Mouse (Mus musculus) ovary, postnatal 14 days (tissue): ENCODE results near the gene Ace.

Source experiments
- DNase-seq: peaks from one replicate; pipeline ENCODE4 v3.0.0; 2022; ENCODE audit warnings: low spot score

Ace gene

DNA sequence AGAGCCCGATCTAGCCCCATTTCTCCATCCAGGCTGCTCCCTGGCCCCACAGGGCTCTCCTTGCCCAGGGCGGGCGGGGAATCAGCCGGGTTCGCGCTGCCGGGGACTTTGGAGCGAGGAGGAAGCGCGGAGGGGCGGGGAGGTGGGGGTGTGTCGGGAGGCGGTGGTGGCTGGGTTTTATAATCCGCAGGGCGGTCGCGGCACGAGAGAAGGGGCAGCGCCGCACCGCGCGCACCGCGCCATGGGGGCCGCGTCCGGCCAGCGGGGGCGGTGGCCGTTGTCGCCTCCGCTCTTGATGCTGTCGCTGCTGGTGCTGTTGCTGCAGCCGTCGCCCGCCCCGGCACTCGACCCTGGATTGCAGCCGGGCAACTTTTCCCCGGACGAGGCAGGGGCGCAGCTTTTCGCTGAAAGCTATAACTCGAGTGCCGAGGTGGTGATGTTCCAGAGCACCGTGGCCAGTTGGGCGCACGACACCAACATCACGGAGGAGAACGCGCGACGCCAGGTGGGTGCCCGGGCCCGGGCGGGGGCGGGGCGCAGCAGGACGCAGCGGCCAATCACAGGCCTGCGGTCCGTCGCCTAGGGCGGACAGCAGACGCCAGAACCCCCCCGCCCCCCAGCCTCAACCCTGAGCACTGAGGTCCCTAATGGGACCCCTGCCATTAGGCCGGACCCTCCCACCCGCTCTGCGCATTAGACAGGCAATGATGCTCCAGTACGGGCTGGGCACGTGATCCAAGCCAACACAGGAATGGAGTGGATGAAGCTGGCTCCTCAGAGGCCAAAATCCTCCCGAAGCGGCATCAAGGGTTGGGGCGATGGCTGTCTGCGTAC is at the start of gene Ace:
Ace (plus strand) TSS at position 205 of the 834 bp plus-strand sequence.
- DNase-seq, result no peak

DNA sequence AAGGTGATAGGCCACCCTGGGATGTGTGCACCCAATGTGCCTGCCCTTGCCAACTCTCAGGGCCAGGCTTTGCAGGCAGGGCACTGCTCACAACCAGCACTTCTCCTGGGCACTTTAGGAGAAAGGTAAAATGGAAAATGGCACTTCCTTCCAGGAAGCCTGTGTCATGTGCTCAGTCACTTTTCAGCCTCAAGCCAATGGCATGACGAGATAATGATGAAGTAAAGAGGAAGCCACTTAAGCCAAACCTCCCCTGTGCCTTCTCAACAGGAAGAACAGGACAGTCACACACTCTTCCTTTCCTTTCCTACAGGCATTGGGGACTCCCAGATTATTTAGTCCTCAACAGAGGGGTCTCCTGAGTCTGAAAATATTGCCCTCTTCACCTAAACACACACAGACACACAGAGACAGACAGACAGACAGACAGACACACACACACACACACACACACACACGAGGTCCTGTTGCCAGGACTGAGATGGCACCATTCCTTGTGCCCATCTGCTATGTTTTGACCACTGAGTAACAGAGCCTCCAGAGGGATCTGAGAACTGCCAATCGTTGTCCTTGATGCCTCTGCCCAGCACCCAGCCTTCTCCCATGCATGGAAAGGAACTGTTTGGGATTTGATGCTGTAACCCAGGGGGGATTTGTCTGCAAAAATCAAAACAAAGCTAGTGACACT is 47.5 kb upstream of the Ace start:
- no peak for DNase-seq

DNA sequence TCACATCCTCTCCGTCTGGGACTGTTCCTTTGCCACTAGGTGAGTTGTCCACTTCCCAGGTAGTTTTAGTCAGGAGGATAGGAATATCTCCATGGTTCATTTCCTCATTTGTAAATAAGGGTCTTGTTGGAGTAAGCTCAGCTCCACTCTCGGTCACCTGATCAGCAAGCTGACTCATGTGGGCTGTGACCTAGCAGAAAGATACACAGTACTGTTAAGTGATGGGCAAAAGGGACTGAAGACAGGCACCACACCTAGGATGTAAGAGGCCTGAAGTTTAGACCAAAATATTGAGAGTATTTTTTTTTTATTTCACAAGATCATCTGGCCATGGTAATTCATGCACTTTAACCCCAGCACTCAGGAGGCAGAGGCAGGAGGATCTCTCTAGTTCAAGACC is 46.9 kb upstream of the Ace start:
- DNase-seq, result no peak

DNA sequence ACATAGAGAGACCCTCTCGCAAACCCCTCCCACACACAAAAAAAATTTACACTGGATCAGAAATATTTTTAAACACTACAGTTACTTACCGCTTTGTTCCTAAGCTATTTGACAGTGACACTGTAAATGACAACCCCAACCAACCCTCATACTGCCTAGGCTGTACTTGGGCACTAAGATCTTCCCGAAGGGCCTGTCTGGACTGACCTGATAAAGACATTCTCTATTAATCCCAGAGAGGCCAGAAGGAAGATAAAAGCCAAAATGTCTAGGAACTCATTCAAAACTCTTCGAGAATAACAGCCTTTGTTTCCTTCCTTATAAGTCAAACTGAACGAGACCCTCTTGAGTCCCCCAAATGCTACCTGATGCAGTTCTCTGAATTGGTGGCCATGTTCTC is 46.5 kb upstream of the Ace start:
- DNase-seq, result no peak

DNA sequence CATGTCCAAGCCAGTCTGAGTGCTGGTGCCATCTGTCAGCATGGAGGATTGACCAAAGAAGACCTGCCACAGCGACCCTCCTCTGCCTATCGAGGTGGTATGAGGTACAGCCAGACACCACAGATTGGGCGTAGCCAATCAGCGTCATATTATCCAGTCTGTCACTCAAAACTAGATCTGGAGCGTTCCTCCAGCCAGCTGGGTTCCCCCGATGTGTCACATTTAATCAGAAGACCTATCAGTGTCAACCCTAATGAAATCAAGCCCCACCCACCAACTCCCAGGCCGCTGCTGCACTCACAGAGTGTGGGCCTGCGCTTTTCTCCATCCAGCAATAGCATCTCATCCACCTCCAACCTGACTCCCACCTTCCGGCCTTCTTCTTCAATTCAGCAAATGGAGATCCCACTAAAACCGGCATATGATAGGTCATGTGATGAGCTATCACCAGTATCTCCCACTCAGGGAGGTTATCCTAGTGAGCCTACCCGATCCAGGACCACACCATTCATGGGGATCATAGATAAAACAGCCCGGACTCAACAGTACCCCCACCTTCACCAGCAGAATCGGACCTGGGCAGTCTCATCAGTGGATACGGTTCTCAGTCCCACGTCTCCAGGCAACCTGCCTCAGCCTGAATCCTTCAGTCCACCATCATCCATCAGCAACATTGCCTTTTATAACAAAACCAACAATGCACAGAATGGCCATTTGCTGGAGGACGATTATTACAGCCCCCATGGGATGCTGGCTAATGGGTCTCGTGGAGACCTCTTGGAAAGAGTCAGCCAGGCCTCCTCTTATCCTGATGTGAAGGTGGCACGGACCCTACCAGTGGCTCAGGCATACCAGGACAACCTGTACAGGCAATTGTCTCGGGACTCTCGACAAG is 44.7 kb upstream of the Ace start:
- no peak for DNase-seq

DNA sequence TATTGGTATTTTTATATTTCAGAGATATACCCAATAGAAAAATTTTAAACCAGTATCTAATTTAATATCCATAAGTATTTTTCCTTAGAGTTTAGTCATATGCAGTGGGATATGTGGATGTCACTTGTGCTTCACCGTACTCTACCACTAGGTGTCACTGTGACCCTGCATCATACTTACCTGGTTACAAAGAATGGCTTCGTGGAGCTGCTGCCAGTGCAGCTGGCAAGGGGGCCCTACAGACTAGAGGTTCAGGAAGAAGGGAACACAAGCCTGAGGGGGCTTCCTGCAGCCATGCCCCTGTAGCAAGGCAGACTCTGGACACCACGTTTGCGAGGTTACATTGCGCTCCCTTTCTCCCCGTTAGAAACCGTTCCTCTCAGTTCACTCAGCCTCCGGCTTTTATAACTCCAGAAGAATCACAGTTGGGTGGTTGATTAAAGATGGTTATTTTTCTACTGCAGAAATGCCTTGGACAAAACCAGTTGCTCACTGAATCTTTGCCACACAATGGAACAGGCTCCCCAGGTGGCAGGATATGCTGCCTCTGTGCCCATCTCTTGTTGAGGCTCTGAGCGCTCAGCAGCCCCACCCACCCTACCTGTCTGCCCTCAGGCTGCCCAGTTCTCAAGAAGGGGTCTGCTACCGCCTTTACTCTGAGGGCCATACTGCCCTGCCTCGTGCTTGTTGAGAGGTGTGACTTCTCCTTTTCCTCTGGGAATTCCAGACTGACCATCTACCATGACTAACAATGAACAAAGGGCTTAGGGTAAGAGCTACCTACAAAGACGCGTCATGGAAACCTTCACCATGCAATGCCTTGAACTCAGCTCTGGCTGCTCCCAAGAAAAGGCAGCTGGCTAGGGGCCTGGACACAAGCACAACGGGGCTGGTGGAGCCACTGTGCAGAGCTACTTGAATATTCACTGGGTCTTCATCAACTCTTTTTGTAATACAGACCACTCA is 40.4 kb upstream of the Ace start:
- DNase-seq, result peak; percentile 57

DNA sequence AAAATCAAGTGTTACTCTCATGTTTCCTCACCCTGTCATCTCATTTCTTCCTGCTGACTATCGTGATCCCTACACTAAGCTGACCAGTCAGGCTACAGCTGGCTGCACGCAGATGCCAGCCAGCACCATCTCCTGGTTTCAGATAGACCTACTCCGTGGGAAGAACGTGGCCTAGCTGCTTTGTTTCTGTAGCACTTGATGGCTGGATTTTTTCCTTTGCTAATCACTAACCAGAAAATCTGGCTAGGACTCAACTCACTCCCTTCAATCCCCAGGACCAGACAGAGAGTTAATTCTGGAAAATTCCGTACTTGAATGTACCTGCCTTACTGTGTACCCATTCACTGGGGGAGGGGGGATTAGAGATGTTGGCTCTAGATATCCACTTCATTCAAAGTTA is 39.6 kb upstream of the Ace start:
- no peak for DNase-seq

DNA sequence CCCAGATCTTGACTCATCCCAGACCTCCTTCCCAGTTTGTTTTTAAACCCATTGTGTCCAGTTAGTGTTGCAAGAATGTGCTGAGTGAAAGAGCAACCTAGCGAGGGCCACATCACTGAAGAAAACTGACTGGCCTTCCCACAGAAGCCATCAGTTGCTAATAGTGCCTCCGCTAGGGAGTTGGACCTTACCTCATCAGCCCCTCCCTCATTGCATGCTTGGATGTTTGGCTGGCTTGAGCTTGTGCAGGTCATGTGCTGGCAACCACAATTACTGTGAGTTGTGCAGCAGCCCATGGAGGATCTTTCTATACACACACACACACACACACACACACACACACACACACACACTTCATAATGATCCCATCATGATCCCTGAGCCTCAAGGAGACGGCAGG is 36.4 kb upstream of the Ace start:
- DNase-seq, result no peak

DNA sequence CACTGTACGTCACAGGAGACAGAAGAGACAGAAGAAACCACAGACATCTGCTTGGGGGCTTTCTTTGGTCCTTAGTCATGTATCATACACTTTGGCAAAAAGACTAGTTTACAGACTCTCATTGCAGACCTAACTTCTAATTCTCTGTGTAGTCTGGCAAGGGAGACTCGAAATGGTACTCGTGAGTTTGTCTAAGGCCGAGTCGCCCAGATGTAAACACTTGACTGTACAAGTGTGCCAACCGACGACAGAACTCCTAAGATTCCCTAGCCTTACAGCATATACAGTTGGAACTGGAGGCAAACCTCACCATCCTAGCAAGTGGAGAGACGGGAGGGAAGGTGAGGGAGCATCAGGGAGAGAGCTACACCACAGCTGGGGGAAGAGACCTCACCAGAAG is 34.0 kb upstream of the Ace start:
- DNase-seq, result no peak

DNA sequence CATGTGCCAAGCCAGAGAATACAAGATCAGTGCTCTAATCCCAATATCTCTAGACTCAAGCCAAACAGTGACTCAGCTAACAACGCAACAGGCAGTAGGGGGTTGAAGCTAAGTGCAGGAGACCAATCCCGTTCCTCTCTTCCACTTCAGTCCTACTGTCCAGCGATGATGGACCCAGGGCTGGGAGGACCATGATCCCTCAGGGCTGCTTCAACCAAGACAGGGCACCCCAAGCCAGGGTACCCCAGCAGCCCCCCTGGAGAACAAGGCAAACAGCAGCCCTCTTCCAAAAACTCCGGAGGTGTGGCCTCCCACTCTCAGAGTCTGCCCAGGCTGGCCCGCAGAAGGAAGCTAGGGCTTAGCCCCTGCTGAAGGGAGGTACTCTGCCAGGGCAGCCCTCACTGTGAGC is 33.4 kb upstream of the Ace start:
- no peak for DNase-seq

DNA sequence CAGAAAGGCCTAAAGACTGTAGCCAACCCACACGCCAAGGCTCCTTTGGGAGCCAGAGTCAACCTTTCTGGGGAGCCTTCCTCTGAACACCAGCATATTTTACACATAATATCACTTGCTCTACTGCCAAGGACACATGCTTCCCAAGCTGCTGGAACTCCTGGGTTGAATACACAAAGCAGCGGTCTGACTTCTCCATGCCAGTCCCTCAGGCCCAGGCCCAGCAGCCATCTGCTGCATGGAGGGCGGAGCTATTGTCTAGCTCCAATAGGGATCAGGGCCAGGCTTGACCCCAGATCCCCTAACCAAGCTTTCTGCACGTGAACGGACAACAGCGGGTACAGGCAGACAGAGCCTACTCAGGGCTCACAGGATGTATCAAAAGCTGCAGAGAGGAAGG is 32.9 kb upstream of the Ace start:
- no peak for DNase-seq

DNA sequence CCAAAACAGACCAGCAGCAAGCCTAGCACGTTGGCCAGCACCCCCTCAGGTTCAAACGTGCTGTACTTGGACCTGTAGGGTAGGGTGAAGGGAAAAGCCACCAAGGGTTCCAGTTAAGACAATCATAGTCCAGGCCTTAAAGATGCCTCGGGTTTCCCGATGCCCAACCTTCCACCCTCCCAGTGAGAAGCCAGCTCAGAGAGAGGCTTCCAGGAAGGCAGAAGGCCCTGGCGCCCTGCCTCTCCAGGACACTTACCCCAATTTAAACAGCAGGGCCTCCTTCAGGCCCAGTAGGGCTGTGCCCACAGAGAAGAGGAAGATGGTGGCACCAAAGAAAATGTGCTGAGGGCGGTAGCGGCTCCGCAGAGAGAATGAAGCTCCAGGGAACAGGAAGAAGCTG is 32.2 kb upstream of the Ace start:
- DNase-seq, result no peak

DNA sequence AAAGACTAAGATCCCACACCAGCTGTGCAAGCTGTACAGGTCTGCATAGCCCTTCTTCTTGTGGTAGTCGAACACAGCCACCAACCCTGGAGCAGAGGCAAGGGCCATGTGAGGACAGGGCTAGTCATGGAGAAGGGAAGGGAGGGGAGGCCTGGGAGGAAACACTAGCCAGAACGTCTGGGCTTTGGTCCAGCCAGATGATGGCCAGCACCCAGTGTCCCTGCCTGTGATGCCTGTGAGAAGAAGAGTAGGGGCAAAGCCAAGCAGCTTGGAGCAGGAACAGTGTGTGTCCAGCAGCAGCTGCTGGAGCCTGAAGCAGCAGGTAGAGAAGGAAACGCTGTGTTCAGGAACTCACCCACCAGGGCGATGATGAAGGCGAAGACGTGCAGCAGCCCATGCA is 31.5 kb upstream of the Ace start:
- DNase-seq, result peak; percentile 41

DNA sequence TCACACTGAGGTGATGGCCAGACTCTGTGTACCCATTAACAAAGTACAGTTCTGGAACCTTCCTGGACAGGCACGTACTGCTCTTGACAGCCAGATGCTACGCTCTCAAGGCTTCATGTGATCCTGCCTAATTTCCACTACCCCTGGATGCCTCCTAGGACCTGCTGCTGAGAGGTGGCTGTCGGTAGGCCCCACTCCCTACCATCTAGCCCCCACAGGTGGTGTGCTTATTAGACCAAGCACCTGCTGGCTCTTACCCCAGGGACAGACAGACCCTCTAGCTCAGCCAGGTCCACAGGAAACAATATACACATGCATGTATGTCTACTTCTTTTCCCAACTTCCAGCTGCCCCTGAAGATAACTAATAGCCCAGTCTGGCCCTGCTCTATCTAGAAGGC is 30.8 kb upstream of the Ace start:
- DNase-seq, result no peak

DNA sequence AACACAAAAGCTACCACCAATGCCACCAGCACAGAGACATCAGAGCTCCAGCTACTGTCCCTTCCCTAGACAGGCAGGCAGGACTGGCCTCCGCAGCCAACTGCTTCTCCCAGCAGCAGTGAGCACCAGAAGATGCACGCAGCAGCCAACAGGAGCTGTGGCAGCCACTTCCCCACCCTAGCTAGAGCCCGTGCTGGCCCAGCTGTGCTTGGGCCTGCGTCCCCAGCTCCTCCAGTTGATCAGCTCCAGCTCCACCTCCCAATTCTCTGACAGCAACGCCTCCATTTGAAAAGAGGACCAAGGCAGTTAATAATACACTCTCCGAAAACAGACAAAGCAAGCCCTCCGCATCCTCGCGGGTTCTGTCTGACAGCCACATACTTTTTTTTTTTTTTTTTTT is 29.0 kb upstream of the Ace start:
- no peak for DNase-seq

DNA sequence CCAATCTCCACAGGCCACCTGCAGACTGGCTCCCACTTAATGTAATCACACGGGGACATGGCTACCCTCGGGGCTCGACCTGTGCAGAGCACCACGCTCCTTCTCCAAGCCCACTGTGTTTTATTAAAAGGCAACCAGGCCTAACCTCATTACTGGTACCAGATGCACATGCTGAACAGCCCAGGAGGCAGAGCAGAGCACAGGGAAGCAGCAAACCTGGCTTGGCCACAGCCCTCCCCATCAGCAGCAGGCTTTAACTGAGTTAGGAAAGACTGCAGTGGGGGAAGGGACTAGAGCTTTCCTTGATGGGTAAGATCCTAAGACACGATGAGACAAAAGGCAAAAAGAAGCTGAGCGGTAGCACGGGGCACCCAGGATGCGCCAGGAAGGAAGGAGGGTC is 25.8 kb upstream of the Ace start:
- no peak for DNase-seq

DNA sequence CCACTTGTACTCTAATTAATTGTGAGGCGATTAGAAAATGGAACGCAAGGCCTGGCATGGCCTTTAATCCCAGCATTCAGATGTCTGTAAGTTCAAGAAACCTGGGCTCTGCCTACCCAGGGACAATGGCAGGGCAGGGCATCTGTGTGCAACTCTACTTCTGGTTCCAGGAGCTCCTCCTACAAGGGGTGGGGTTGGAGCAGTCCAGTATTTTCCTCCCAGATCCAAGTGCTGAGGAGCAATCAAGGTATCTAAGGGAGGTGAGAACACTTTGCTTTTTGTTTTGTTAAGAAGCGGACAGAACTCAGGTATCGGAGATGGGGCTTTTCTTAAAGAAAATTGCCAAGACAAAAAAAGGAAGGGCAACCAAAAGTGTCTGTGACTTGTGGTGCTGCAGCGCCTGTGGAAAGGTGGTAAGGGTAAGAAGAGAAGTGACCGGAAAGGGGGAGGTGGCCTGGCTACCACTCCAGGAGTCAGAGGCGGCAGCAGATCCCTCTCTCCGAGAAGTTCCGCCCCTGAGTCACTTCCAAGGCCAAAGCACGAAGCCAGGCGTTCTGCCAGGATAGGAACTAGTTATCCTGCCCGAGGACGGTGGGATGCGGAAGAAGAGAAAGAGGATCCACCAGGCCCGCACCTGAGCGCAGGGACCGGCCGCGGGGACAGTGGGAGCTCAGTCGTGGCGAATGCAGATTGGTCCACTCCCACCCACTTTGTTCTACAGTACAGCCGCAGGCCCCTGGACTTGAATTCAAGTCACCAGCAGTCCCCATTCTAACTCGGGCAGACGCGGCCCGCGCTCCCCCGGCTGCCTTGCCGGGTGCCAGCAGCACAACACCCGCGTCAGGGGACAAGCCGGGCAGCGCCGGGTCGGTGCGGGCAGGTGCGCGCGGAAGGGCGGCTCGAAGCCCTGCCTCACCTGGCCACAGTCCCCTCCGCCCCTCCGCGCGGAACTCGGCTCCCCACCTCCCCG is 24.3 kb upstream of the Ace start:
- DNase-seq, result peak; percentile 43

DNA sequence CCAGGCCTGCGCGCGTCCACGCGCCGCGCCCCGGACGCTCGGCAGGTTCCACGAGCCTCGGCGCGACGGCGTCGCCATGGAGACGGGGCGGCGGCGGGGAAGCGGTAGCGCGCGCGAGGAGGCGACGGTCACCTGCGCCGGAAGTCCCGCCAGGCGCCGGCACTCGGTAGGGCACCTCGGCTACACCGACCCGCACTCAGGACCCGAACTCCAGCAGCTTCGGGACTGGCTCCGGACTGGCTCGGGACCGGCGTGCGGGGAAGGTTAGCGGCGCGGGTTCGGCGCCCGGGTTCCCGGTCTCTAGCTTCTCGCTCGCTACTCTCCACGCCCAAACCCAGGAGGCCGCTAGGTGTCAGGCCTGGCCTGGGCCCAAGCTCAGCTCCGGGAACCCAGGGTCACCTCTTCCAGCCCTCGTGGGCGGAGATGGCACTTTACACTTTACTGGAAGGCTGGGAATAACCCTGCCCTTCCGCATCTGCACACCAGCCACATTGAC is 23.6 kb upstream of the Ace start:
- DNase-seq, result peak; percentile 46

DNA sequence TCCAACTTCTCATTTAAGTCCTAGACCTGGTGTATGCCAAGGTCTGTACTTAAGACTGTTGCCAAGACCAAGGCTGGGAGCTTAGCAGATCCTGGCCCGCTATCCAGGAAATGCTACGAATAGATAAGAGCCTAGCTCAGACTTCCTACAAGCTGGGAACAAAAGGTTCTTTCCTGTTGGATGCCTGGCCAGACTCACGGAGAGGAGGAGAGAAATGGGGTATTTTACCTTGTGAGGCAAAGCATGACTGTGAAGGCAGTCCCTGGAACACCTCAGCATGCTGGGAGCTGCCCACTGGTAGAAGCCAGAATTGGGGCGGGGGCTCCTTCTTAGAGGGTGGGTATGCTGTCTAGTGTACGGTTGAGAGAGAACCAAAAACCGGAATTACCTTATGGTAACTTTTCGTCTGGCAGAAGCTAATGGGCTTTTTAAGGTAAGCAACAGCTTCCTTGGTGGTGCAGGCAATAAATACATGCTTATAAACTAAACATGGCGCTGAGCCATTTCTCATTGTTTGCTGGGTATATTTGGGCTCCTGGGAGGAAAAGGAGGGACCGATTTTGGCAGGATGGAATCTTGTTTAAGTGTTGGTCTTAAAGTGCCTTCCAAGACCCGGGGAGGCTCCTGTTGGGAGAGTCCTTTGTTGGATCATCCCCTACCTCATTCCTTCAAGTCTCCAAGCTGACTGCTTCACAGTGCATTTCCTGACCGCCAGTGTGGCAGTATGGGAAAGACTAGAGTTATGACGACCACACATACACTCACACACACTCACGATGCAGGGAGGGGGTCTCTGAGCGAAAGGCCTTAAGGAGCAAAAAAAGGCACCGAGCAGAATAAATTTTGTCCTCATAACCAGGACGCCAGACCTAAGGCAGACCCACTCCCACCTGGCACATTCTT is 22.7 kb upstream of the Ace start:
- peak; percentile 28 for DNase-seq
